Comparison of ENCODE assay signal across 23 mouse cellular contexts in genomic region chr13:26734981-26735380, GRCm38 (mm10). TPM values are rescaled to one million over a fixed set of nuclear protein-coding genes. Genes with fewer than 3 reads are reported as not detected.
"Had no signal": no experiment of that assay in that cellular context is flagged by ENCODE, and none has a peak within 500 bp of the region (broad histone marks: within the 10 kb centered on the region; RNA-seq: fewer than 3 reads in every experiment).

No protein-coding gene starts in this region.

- H3K27ac ChIP-seq: limb, embryonic 15.5 days; liver, embryonic 13.5 days; lung, embryonic 15.5 days; macrophage; midbrain, embryonic 15.5 days; neural tube, embryonic 13.5 days; stomach, embryonic 15.5 days had no signal

- H3K4me3 ChIP-seq: limb, embryonic 15.5 days; liver, embryonic 13.5 days; lung, embryonic 15.5 days; megakaryocyte, embryonic 14.5 days; midbrain, embryonic 15.5 days; neural tube, embryonic 13.5 days; stomach, embryonic 15.5 days had no signal

- H3K9me3 ChIP-seq: limb, embryonic 15.5 days; liver, embryonic 13.5 days; lung, embryonic 15.5 days; megakaryocyte, embryonic 14.5 days; midbrain, embryonic 15.5 days; stomach, embryonic 15.5 days had no signal

- DNase-seq: kidney, adult 18-20 months; kidney, postnatal 10 days; kidney, postnatal 4 days; left cerebral cortex, postnatal 4 days; liver, embryonic 13.5 days; liver, postnatal 0 days; lung, postnatal 14 days; right cerebral cortex, postnatal 14 days; thymus, adult 2 months; thymus, postnatal 25 days had no signal

- H3K9ac ChIP-seq: limb, embryonic 15.5 days; liver, embryonic 13.5 days; liver, postnatal 0 days; lung, embryonic 15.5 days; midbrain, embryonic 15.5 days; neural tube, embryonic 13.5 days; stomach, embryonic 15.5 days had no signal

- H3K4me1 ChIP-seq: limb, embryonic 15.5 days; liver, embryonic 13.5 days; lung, embryonic 15.5 days; megakaryocyte, embryonic 14.5 days; midbrain, embryonic 15.5 days; neural tube, embryonic 13.5 days; stomach, embryonic 15.5 days had no signal

- H3K36me3 ChIP-seq: limb, embryonic 15.5 days; liver, embryonic 13.5 days; lung, embryonic 15.5 days; midbrain, embryonic 15.5 days; neural tube, embryonic 13.5 days; stomach, embryonic 15.5 days had no signal

- H3K4me2 ChIP-seq: limb, embryonic 15.5 days; liver, embryonic 13.5 days; lung, embryonic 15.5 days; midbrain, embryonic 15.5 days; neural tube, embryonic 13.5 days; stomach, embryonic 15.5 days had no signal

- H3K27me3 ChIP-seq: limb, embryonic 15.5 days; liver, embryonic 13.5 days; lung, embryonic 15.5 days; megakaryocyte, embryonic 14.5 days; midbrain, embryonic 15.5 days; neural tube, embryonic 13.5 days; stomach, embryonic 15.5 days had no signal

- ATAC-seq: liver, postnatal 0 days; midbrain, embryonic 15.5 days had no signal

RNA-seq across cellular contexts. Expression of gene Hdgfl1, which starts 35.0 kb away (rescaled TPM):
- total RNA-seq: layer of hippocampus, adult 8-10 months; layer of hippocampus, postnatal 14 days; left cerebral cortex, adult 18-20 months; left cerebral cortex, postnatal 10 days; left cerebral cortex, postnatal 4 days had no signal
- polyA plus RNA-seq: kidney, embryonic 14.5 days; limb, embryonic 15.5 days; liver, embryonic 13.5 days; liver, postnatal 0 days; lung, embryonic 15.5 days; macrophage; midbrain, embryonic 15.5 days; neural tube, embryonic 13.5 days; spleen, adult 2 months; stomach, embryonic 15.5 days had no signal
